Mouse (Mus musculus): Measurements from ENCODE around the gene Med7.

DNA sequence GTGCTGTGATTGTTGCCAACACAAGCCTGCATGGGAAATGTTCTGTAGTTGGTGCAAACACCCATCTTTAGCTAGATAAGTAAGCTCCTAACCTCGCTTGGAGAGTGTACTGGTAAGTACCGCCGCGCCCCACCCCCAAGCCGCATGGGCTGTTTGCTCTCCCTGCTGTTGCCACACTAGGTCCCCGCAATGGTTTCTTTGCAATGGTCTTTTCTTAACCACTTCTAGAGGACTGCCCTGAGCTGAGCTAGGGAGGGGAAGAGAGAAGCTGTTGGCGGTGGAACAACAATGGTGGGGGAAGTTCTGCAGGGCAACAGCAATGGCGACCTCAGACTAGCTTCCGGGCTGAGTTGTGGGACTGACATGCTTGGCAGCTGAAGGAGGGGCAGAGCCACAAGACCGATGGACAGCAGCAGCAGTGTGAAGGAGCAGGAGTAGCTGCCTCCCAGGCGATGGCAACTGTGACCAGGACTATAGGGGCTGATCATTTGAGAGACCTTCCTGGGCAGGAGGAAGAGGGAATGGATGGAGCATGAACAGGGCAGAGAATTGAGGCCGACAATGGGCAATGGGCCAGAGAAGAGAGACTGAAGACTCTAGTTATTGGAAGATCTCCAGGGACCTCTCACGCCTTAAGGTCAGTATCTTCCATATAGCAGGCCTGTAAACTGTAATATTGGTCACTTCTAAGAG, 40.4 kb upstream of the Med7 start, which contains the start of gene Fam71b:
- no peak for TF ChIP-seq CTCF (IDR thresholded peaks at IDR 0.05; ENCODE audit: borderline replicate concordance, insufficient read depth, low read length)
- TF ChIP-seq POLR2A (IDR thresholded peaks at IDR 0.05; ENCODE audit: low read depth, low read length): no peak

Measured in embryonic fibroblast, embryonic 13.5 days (primary cell).